In genomic region chr7:142456806-142457205, GRCm38 (mm10) we compare ENCODE assay signal across 10 mouse cellular contexts. TPM values are rescaled to one million over a fixed set of nuclear protein-coding genes. Genes with fewer than 3 reads are reported as not detected.
DNase-seq lines count a peak whose midpoint lies in the region; ATAC-seq and TF ChIP-seq lines count a peak whose summit lies in the region.
"Had no signal": no experiment of that assay in that cellular context is flagged by ENCODE, and none has a peak within 500 bp of the region (broad histone marks: within the 10 kb centered on the region; RNA-seq: fewer than 3 reads in every experiment).

No protein-coding gene starts in this region.

- no peak overlapping the region for H3K4me2 ChIP-seq in kidney, postnatal 0 days (ENCODE audit: low read length)
- H3K4me2 ChIP-seq in heart, embryonic 16.5 days (ENCODE audit: low read depth, low read length), result no peak overlapping the region
- no peak overlapping the region for H3K4me2 ChIP-seq in midbrain, embryonic 11.5 days

- H3K9me3 ChIP-seq in kidney, postnatal 0 days (replicated peaks; ENCODE audit: low read length), result no peaks in the 10 kb centered on the region
- no peaks in the 10 kb centered on the region for H3K9me3 ChIP-seq in heart, embryonic 16.5 days (replicated peaks; ENCODE audit: control insufficient read depth, low read length)
- H3K9me3 ChIP-seq in midbrain, embryonic 11.5 days (ENCODE audit: control insufficient read depth, low read length), result no peaks in the 10 kb centered on the region

- WGBS in kidney, postnatal 0 days, result 76% methylated on average over 3 of the region's 3 CpGs
- 21% methylated on average over 3 of the region's 3 CpGs for WGBS in heart, embryonic 16.5 days
- 75% methylated on average over 3 of the region's 3 CpGs for WGBS in midbrain, embryonic 11.5 days

- TF ChIP-seq POLR2A in embryonic fibroblast, embryonic 13.5 days (IDR thresholded peaks at IDR 0.05; ENCODE audit: low read depth, low read length), result no peak

- peak overlapping the region; percentile 87 for H3K27ac ChIP-seq in kidney, postnatal 0 days
- H3K27ac ChIP-seq in embryonic fibroblast, embryonic 13.5 days (ENCODE audit: insufficient read depth, low read length), result peak overlapping the region; percentile 100
- H3K27ac ChIP-seq in heart, embryonic 16.5 days (ENCODE audit: low read length), result peak overlapping the region; percentile 95
- H3K27ac ChIP-seq in midbrain, embryonic 11.5 days (ENCODE audit: low read depth, low read length), result no peak overlapping the region
- H3K27ac ChIP-seq in layer of hippocampus, adult 2 months, result no peak overlapping the region; the same call in 1 of the 2 replicates
- H3K27ac ChIP-seq in left cerebral cortex, adult 2 months, result no peak overlapping the region

- no peaks in the 10 kb centered on the region for H3K27me3 ChIP-seq in kidney, postnatal 0 days (ENCODE audit: insufficient read depth, low read length)
- no peaks in the 10 kb centered on the region for H3K27me3 ChIP-seq in heart, embryonic 16.5 days (ENCODE audit: control insufficient read depth, insufficient read depth, low read length)
- H3K27me3 ChIP-seq in midbrain, embryonic 11.5 days (ENCODE audit: control insufficient read depth, insufficient read depth, low read length), result no peaks in the 10 kb centered on the region

- 0 out of 2 replicates have a peak, but pooled peaks have one; percentile 7 for ATAC-seq in kidney, postnatal 0 days (replicated peaks; ENCODE audit: low FRiP score, low read depth)
- ATAC-seq in heart, embryonic 16.5 days (replicated peaks; ENCODE audit: extremely low read depth, insufficient read depth, low FRiP score), result peak; percentile 53
- ATAC-seq in midbrain, embryonic 11.5 days (ENCODE audit: low FRiP score), result 0 out of 2 replicates have a peak, but pooled peaks have one; percentile 4

- H3K9ac ChIP-seq in kidney, postnatal 0 days (ENCODE audit: low read depth, low read length), result no peak overlapping the region
- H3K9ac ChIP-seq in heart, embryonic 16.5 days (ENCODE audit: low read length), result no peak overlapping the region
- no peak overlapping the region for H3K9ac ChIP-seq in midbrain, embryonic 11.5 days (ENCODE audit: low read length)

- peaks cover 15% of the 10 kb centered on the region; the same call in 1 of the 2 replicates for H3K4me1 ChIP-seq in kidney, postnatal 0 days (replicated peaks; ENCODE audit: insufficient read depth, low read length)
- peaks cover 19% of the 10 kb centered on the region for H3K4me1 ChIP-seq in embryonic fibroblast, embryonic 13.5 days (ENCODE audit: control insufficient read depth, insufficient read depth, low read length)
- peaks cover 67% of the 10 kb centered on the region for H3K4me1 ChIP-seq in heart, embryonic 16.5 days (ENCODE audit: control insufficient read depth, insufficient read depth, low read length)
- H3K4me1 ChIP-seq in midbrain, embryonic 11.5 days (ENCODE audit: control insufficient read depth, insufficient read depth, low read length), result peaks cover 7% of the 10 kb centered on the region; the same call in 1 of the 2 replicates

- intact Hi-C loops in left cerebral cortex, adult 2 months (cut with DNase I), result no loop called here

- H3K36me3 ChIP-seq in kidney, postnatal 0 days (ENCODE audit: insufficient read depth, low read length), result no peaks in the 10 kb centered on the region
- H3K36me3 ChIP-seq in heart, embryonic 16.5 days (ENCODE audit: control insufficient read depth, insufficient read depth), result no peaks in the 10 kb centered on the region
- no peaks in the 10 kb centered on the region for H3K36me3 ChIP-seq in midbrain, embryonic 11.5 days (ENCODE audit: control insufficient read depth, insufficient read depth, low read length)

- no peak overlapping the region for H3K4me3 ChIP-seq in kidney, postnatal 0 days (replicated peaks; ENCODE audit: low read depth, low read length)
- H3K4me3 ChIP-seq in embryonic fibroblast, embryonic 13.5 days (ENCODE audit: insufficient read depth, low read length), result no peak overlapping the region
- no peak overlapping the region for H3K4me3 ChIP-seq in heart, embryonic 16.5 days (ENCODE audit: low read length)
- no peak overlapping the region for H3K4me3 ChIP-seq in midbrain, embryonic 11.5 days (ENCODE audit: low read depth, low read length)
- no peak overlapping the region for H3K4me3 ChIP-seq in layer of hippocampus, adult 2 months
- no peak overlapping the region for H3K4me3 ChIP-seq in left cerebral cortex, adult 2 months

- DNase-seq in kidney, postnatal 0 days (ENCODE audit: low spot score), result no peak
- no peak for DNase-seq in kidney, postnatal 4 days
- no peak for DNase-seq in midbrain, embryonic 11.5 days (ENCODE audit: low spot score, missing footprints)
- no peak for DNase-seq in retina, embryonic 14.5 days (ENCODE audit: low spot score)
- DNase-seq in layer of hippocampus, adult 2 months (ENCODE audit: low spot score in 2 of 2), result no peak
- DNase-seq in left cerebral cortex, adult 2 months (ENCODE audit: extremely low spot score in 1 of 2, low spot score in 2 of 2), result no peak
- DNase-seq: lung, postnatal 14 days had no signal

- no peak for TF ChIP-seq CTCF in kidney, postnatal 0 days (IDR thresholded peaks at IDR 0.05; ENCODE audit: low read depth)
- no peak for TF ChIP-seq CTCF in embryonic fibroblast, embryonic 13.5 days (IDR thresholded peaks at IDR 0.05; ENCODE audit: borderline replicate concordance, insufficient read depth, low read length)
- no peak for TF ChIP-seq CTCF in layer of hippocampus, adult 2 months (conservative IDR thresholded peaks at IDR 0.05)
- TF ChIP-seq CTCF in left cerebral cortex, adult 2 months (IDR thresholded peaks at IDR 0.05), result no peak

RNA-seq across cellular contexts. Expression of gene Lsp1, which starts 3.8 kb away (rescaled TPM):
- polyA plus RNA-seq in kidney, postnatal 0 days (2015; fragmentation: Nextera tagmentation; extraction: Ambion mirVana), result 161 and 165 TPM in 2 replicates
- polyA plus RNA-seq in embryonic fibroblast, embryonic 13.5 days (2011; ENCODE audit: insufficient read length, low read depth, missing spikeins), result 114 and 159 TPM in 2 replicates
- polyA plus RNA-seq in heart, embryonic 16.5 days (2015; fragmentation: Nextera tagmentation; extraction: Ambion mirVana), result 73.5 and 83.5 TPM in 2 replicates
- 11.1 and 13.1 TPM in 2 replicates for polyA plus RNA-seq in midbrain, embryonic 11.5 days (2014; fragmentation: Nextera tagmentation; extraction: Ambion mirVana)
- total RNA-seq in layer of hippocampus, adult 2 months (2021), result 1 to 10 TPM; 1.4 to 1.7 TPM
- 1 to 10 TPM; 3.4 to 7.1 TPM for total RNA-seq in left cerebral cortex, adult 2 months (2021)

RNA-seq across cellular contexts. Expression of gene Tnni2, which starts 15.2 kb away (rescaled TPM):
- 2.2 and 3.0 TPM in 2 replicates for polyA plus RNA-seq in kidney, postnatal 0 days (2015; fragmentation: Nextera tagmentation; extraction: Ambion mirVana)
- 1.1 TPM in 1 of 2 replicates, not detected in the other for polyA plus RNA-seq in embryonic fibroblast, embryonic 13.5 days (2011; ENCODE audit: insufficient read length, low read depth, missing spikeins)
- 14.1 and 27.0 TPM in 2 replicates for polyA plus RNA-seq in heart, embryonic 16.5 days (2015; fragmentation: Nextera tagmentation; extraction: Ambion mirVana)
- polyA plus RNA-seq in midbrain, embryonic 11.5 days (2014; fragmentation: Nextera tagmentation; extraction: Ambion mirVana), result 0.47 and 0.96 TPM in 2 replicates
- not detected for total RNA-seq in layer of hippocampus, adult 2 months (2021)
- total RNA-seq in left cerebral cortex, adult 2 months (2021), result under 1 TPM in 1 of 2 experiments, not detected in 1; 0.50 TPM

RNA-seq across cellular contexts. Expression of gene Syt8, which starts 22.2 kb away (rescaled TPM):
- polyA plus RNA-seq in kidney, postnatal 0 days (2015; fragmentation: Nextera tagmentation; extraction: Ambion mirVana), result 2.5 and 4.8 TPM in 2 replicates
- 1.3 and 2.4 TPM in 2 replicates for polyA plus RNA-seq in embryonic fibroblast, embryonic 13.5 days (2011; ENCODE audit: insufficient read length, low read depth, missing spikeins)
- 0.17 and 0.32 TPM in 2 replicates for polyA plus RNA-seq in heart, embryonic 16.5 days (2015; fragmentation: Nextera tagmentation; extraction: Ambion mirVana)
- polyA plus RNA-seq in midbrain, embryonic 11.5 days (2014; fragmentation: Nextera tagmentation; extraction: Ambion mirVana), result not detected in 2 replicates
- not detected for total RNA-seq in layer of hippocampus, adult 2 months (2021)
- not detected for total RNA-seq in left cerebral cortex, adult 2 months (2021)
- total RNA-seq: heart, postnatal 36 days had no signal

RNA-seq across cellular contexts. Expression of gene Tnnt3, which starts 41.8 kb away (rescaled TPM):
- polyA plus RNA-seq in kidney, postnatal 0 days (2015; fragmentation: Nextera tagmentation; extraction: Ambion mirVana), result 3.4 TPM in 2 replicates
- 1.4 TPM in 2 replicates for polyA plus RNA-seq in embryonic fibroblast, embryonic 13.5 days (2011; ENCODE audit: insufficient read length, low read depth, missing spikeins)
- polyA plus RNA-seq in heart, embryonic 16.5 days (2015; fragmentation: Nextera tagmentation; extraction: Ambion mirVana), result 5.3 and 17.1 TPM in 2 replicates
- 0.77 and 2.0 TPM in 2 replicates for polyA plus RNA-seq in midbrain, embryonic 11.5 days (2014; fragmentation: Nextera tagmentation; extraction: Ambion mirVana)
- not detected for total RNA-seq in layer of hippocampus, adult 2 months (2021)
- not detected for total RNA-seq in left cerebral cortex, adult 2 months (2021)

Comparison
In these comparisons a context has a peak if more than half of its experiments do, and no peak if none do; other contexts are left out.
1. H3K27ac ChIP-seq: peak in kidney, postnatal 0 days (single experiment), embryonic fibroblast, embryonic 13.5 days (single experiment) and heart, embryonic 16.5 days (single experiment); none in midbrain, embryonic 11.5 days (single experiment), layer of hippocampus, adult 2 months (single experiment) and left cerebral cortex, adult 2 months (single experiment).
2. Peak in every context shown above with its lines, with median percentiles within 50 percentile points of each other: ATAC-seq.